Mouse (Mus musculus): ENCODE measurements at regions not wholly inside any gene's neighbourhood (a gene's known extent, or its start where the extent isn't known, plus 50 kb on each side); places are given as distances from the start of the nearest gene placed in this dataset.
A peak's percentile ranks its signal among the peaks of the same experiment; 100 is the strongest.

DNA sequence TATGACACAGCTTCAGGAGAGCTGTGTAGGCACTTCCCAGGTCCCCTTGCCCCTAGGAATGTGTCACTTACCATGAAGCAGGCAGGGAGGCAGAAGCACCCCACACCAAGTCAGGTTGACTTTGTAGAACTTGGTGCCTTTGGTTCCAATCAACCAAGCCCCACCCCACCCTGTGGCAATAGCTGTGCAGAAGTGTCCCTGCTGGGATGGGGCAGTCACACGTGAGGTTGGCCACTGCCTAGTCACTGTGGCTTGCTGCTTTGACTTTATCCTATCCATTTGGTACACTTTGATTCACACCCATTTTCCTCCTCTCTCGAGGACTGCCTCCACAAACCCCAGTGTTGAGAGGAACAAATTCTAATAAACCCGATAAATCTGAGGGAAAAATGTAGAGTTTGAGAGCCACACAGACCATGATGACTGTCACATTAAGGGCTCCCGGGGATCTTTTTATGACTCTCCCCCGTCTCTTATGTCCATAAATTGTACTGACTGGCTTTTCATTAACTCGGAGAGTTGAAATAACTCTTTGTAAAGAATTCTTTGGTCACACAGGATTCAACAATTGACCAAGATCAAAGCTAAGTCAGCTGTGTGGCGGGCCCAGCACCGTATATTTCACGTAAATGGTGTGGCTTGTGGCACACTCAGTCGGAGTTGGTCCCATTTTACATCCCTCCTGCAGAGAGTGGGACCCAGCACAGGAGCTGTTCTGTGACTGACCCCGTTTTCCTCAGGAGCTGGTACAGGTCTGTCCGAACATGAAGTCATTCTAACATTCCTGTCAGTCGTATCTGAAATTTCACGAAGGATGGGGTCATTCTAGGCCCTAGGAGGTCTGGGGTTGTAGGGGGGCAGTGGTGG, 219.4 kb upstream of the Bmper start:
- DNase-seq (ENCODE audit: low read depth, low spot score) = no peak
- H3K27me3 ChIP-seq (ENCODE audit: control insufficient read depth, insufficient read depth, low read length, poor library complexity, severe bottlenecking) = no peaks in the 10 kb centered on the region

DNA sequence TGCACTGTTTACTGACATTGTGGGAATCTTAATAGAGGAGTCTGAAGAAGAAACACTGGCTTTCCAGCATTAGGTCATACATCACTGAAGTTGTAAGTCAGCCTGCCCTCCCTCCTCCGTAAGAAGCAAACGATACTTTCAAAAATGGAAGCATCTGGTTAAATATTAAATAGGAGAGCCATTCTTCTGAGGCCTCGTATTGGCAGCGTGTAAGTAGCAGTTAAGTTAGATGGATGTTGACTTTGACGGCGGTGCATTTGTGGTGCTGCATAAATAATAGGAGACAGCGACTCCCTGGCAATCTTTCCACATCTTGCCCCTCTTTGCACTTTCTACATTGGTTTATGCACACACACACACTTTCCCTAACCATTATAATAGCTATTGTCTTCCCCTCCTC, 217.9 kb upstream of the Bmper start:
- no peak for DNase-seq (ENCODE audit: low read depth, low spot score)
- no peaks in the 10 kb centered on the region for H3K36me3 ChIP-seq (ENCODE audit: control insufficient read depth, insufficient read depth, low read length, poor library complexity, severe bottlenecking)
- H3K27me3 ChIP-seq (ENCODE audit: control insufficient read depth, insufficient read depth, low read length, poor library complexity, severe bottlenecking) = no peaks in the 10 kb centered on the region

More for the DNA sequence above, 219.4 kb upstream of the Bmper start:
- H3K36me3 ChIP-seq (ENCODE audit: control insufficient read depth, insufficient read depth, low read length, poor library complexity, severe bottlenecking) = no peaks in the 10 kb centered on the region

DNA sequence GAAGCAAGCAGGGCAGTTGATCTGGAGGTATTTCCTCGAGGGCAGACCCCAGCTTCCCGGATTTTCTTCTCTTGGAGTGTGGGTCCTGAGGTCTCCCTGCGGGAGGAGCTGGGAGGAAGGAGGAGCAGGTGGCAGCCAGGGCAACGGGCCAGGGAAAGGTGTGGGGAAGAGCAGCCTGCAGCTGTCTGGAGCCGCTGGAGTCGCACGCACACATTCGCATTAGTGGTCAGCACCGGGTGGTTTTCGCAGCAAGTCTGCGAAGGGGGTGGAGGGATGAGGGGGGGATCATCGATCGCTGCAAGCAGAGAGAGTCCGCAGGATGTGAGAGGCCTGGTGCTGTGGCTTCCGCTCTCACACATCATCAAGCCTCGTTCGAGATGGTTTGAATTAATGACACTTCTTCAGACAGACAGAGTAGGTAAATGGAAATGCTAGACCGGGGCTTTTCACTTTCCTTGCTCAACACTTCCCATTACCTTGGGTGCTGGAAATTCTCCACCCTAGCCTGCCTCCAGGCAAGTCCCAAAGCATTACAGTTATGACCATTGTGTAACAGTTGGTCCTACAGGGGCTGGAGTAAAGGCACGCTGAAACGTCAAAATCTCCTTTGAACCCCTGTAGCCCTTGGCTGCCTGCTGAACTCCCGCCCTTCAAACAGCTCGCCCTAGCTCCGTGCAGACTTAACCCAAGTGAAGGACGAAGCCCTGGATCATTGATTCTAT, 213.3 kb upstream of the Bmper start:
- H3K27me3 ChIP-seq (ENCODE audit: control insufficient read depth, insufficient read depth, low read length, poor library complexity, severe bottlenecking) = no peaks in the 10 kb centered on the region
- no peak for DNase-seq (ENCODE audit: low read depth, low spot score)
- H3K36me3 ChIP-seq (ENCODE audit: control insufficient read depth, insufficient read depth, low read length, poor library complexity, severe bottlenecking) = no peaks in the 10 kb centered on the region

- Histone ChIP-seq H3K36me3 (ENCODE audit: control insufficient read depth, insufficient read depth, low read length, poor library complexity, severe bottlenecking) (no peaks in the 10 kb centered on the region), H3K27me3 (ENCODE audit: control insufficient read depth, insufficient read depth, low read length, poor library complexity, severe bottlenecking) (no peaks in the 10 kb centered on the region)
- no peak for DNase-seq (ENCODE audit: low read depth, low spot score)
Measured at GRCm38 (mm10) chr9:23011316-23011959, 211.4 kb upstream of the Bmper start.

- no peaks in the 10 kb centered on the region for H3K27me3 ChIP-seq (ENCODE audit: control insufficient read depth, insufficient read depth, low read length, poor library complexity, severe bottlenecking)
- H3K36me3 ChIP-seq (ENCODE audit: control insufficient read depth, insufficient read depth, low read length, poor library complexity, severe bottlenecking) = no peaks in the 10 kb centered on the region
- DNase-seq (ENCODE audit: low read depth, low spot score) = no peak
Measured at GRCm38 (mm10) chr9:23012130-23012529, 210.7 kb upstream of the Bmper start.

GRCm38 (mm10) chr9:23016733-23017132, 206.1 kb upstream of the Bmper start:
- peak; percentile 18 for DNase-seq (ENCODE audit: low read depth, low spot score)
- H3K27me3 ChIP-seq (ENCODE audit: control insufficient read depth, insufficient read depth, low read length, poor library complexity, severe bottlenecking) = no peaks in the 10 kb centered on the region
- no peaks in the 10 kb centered on the region for H3K36me3 ChIP-seq (ENCODE audit: control insufficient read depth, insufficient read depth, low read length, poor library complexity, severe bottlenecking)

DNA sequence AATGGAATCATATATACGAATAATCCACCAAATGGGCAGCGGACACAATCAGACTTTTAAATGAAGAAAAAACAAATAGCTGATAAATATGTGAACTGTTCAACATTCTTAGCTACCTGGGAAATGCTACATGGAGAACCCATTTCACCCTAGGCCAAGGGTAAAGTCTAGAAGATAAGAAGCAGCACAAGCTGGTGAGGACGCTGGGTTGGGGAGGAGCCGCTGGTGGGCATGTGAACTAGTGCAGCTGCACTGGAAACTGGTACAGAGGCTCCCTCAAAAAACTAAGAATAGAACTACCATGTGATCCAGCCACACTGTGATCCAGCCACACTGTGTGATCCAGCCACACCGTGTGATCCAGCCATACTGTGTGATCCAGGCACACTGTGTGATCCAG, 198.8 kb upstream of the Bmper start:
- no peaks in the 10 kb centered on the region for H3K36me3 ChIP-seq (ENCODE audit: control insufficient read depth, insufficient read depth, low read length, poor library complexity, severe bottlenecking)
- DNase-seq (ENCODE audit: low read depth, low spot score) = no peak
- no peaks in the 10 kb centered on the region for H3K27me3 ChIP-seq (ENCODE audit: control insufficient read depth, insufficient read depth, low read length, poor library complexity, severe bottlenecking)

- H3K36me3 ChIP-seq (ENCODE audit: control insufficient read depth, insufficient read depth, low read length, poor library complexity, severe bottlenecking) = no peaks in the 10 kb centered on the region
- no peaks in the 10 kb centered on the region for H3K27me3 ChIP-seq (ENCODE audit: control insufficient read depth, insufficient read depth, low read length, poor library complexity, severe bottlenecking)
- DNase-seq (ENCODE audit: low read depth, low spot score) = no peak
Measured at GRCm38 (mm10) chr9:23025247-23025646, 197.6 kb upstream of the Bmper start.

- DNase-seq (ENCODE audit: low read depth, low spot score) = peak; percentile 65
- Histone ChIP-seq H3K36me3 (ENCODE audit: control insufficient read depth, insufficient read depth, low read length, poor library complexity, severe bottlenecking) (no peaks in the 10 kb centered on the region), H3K27me3 (ENCODE audit: control insufficient read depth, insufficient read depth, low read length, poor library complexity, severe bottlenecking) (no peaks in the 10 kb centered on the region)
Measured at GRCm38 (mm10) chr9:23027377-23028313, 195.2 kb upstream of the Bmper start.

DNA sequence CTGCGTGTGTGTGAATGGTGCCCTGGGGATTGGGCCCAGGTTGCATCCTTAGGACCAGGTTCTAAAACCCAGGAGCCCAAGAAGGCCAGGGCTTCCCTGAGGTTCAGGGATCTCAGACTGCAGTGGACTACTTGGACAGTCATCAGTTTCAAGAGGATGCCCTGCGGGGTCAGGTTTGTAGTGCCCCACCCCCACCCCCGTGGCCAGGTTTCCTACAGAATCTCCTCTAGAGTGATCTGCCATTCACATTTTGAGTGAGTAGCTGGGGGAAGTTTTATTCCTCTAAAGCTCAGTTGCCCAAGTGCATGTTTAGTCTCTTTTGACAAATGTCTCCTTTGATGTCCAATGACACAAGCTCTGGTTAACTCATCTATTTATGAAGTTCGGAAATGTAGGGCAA, 193.5 kb upstream of the Bmper start:
- no peaks in the 10 kb centered on the region for H3K27me3 ChIP-seq (ENCODE audit: control insufficient read depth, insufficient read depth, low read length, poor library complexity, severe bottlenecking)
- no peaks in the 10 kb centered on the region for H3K36me3 ChIP-seq (ENCODE audit: control insufficient read depth, insufficient read depth, low read length, poor library complexity, severe bottlenecking)
- no peak for DNase-seq (ENCODE audit: low read depth, low spot score)

- Histone ChIP-seq H3K27me3 (ENCODE audit: control insufficient read depth, insufficient read depth, low read length, poor library complexity, severe bottlenecking) (no peaks in the 10 kb centered on the region), H3K36me3 (ENCODE audit: control insufficient read depth, insufficient read depth, low read length, poor library complexity, severe bottlenecking) (no peaks in the 10 kb centered on the region)
- no peak for DNase-seq (ENCODE audit: low read depth, low spot score)
Measured at GRCm38 (mm10) chr9:23030138-23030537, 192.7 kb upstream of the Bmper start.

DNA sequence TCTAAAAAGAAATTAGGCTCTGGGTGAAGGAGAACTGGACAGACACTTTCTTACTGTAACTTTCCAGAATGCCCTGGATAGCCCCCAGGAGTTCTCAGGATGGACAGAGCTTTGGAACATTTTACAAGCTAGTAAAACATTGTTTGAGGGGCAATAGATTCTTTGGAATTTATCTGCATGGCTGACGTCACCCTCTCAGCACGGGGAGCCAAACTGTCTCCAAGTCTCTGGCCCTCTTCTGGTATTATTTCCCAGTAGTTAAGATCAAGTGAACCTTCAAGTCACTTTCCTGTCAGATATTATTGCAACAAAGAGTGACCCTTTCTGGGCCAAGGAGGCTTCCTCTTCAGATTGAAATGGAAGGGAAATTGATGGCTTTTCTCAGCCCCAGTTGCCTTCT, 192.3 kb upstream of the Bmper start:
- H3K27me3 ChIP-seq (ENCODE audit: control insufficient read depth, insufficient read depth, low read length, poor library complexity, severe bottlenecking) = no peaks in the 10 kb centered on the region
- H3K36me3 ChIP-seq (ENCODE audit: control insufficient read depth, insufficient read depth, low read length, poor library complexity, severe bottlenecking) = no peaks in the 10 kb centered on the region
- no peak for DNase-seq (ENCODE audit: low read depth, low spot score)

DNA sequence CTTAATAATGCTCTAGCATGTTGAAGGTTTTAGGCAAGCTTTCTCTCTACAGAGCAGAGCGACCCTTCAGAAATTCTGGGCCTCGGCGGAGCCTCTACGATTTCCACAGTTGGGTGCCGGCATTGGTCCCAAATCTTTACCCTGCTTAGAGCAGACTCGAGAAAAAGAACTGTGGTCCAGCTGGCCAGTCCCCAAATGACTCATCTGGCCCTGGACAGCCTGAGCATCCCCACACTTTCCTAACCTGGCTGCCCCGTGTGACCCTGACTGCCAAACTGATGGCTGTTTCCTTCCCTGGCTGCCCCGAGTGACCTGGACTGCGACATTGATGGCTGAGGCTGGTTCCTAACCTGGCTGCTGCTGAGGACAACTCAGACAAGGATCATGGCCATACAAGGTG, 191.0 kb upstream of the Bmper start:
- no peak for DNase-seq (ENCODE audit: low read depth, low spot score)
- Histone ChIP-seq H3K36me3 (ENCODE audit: control insufficient read depth, insufficient read depth, low read length, poor library complexity, severe bottlenecking) (no peaks in the 10 kb centered on the region), H3K27me3 (ENCODE audit: control insufficient read depth, insufficient read depth, low read length, poor library complexity, severe bottlenecking) (no peaks in the 10 kb centered on the region)

GRCm38 (mm10) chr9:23035306-23035705, 187.6 kb upstream of the Bmper start:
- Histone ChIP-seq H3K27me3 (ENCODE audit: control insufficient read depth, insufficient read depth, low read length, poor library complexity, severe bottlenecking) (no peaks in the 10 kb centered on the region), H3K36me3 (ENCODE audit: control insufficient read depth, insufficient read depth, low read length, poor library complexity, severe bottlenecking) (no peaks in the 10 kb centered on the region)
- no peak for DNase-seq (ENCODE audit: low read depth, low spot score)
